Mouse (Mus musculus): ENCODE measurements around the gene Pmel.
"Not testable (repeated sequence)": the region's sequence is repeated elsewhere in the genome, so short reads cannot be mapped to it uniquely, and the experiment has no call there.

Pmel gene

DNA sequence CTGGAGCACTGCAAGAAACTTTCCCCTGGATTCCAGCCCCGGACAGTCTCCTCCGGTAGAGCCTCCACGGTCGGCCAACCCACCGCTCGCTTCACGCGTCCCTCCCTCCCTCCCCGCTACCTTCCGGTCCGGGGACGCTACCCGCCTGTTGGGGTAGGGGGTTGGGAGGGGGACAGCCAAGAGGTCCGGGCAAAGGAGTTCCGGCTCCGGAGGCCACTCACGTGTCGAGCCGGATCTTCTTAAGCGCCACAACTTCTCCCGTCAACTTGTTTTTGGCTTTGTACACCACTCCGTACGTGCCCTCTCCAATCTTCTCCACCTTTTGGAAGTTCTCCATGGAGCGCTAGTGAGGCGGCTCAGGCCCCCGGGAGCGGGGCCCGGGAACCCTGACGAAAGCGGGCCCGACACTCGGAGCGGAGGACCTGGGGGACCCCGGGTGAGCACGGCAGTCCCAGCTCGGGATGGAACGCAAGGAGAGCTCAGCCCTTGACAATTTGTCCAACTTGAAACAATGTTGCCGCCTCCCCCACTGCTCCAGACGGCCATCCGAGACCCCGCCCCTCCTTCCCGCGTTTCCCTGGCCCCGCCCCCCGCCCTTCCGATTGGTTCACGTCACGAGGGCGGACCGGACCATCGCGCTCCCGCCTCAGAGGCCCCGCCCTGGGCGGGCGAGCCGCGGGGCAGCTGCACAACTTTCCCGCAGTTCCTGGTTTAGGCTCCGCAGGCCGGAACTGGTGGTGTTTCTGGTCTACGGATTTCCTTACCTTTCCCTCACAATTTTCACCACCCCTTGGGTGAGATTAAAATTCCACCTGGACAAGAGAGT lies 709 bp downstream of the Pmel start, which contains the start of gene Cdk2:
Gene Cdk2 (minus strand): TSS at position 541 of the 826 bp plus-strand sequence.
- peak; percentile 94 for DNase-seq

DNA sequence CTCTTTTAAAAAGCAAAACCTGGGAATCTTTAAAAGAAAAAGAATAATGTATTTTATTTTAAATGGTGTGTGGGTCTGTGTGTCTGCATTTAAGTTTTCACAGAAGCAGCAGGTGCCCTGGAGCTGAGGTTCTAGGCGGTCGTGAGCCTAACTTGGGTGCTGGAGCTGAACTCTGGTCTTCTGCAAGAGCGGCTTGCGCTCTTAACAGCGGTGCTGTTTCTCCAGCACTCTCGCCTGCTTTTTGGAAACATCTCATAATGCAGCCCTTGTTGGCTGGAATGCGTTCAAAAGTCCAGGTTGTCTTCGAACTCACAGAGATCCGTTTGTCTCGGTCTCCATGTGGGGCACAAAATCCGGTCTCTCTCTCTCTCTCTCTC lies 1.3 kb downstream of the Pmel start:
- no peak for DNase-seq

DNA sequence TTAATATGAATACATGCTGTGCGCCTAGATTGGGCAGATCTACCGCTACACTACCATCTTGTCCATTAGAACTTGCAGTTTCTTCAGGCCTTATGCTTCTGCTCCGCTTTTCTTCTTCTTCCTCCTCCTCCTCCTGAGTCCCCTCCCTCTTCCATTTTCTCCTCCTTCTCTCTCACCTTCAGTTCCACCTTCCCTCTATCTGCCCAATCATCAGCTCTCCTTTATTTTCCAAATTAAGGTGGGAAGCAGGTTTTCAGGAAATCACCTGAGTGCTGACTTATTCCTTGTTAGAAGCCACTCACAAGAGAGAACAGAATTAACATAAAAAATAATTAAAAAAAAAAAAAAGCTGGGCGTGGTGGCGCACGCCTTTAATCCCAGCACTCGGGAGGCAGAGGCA lies 7.3 kb downstream of the Pmel start:
- not testable (repeated sequence) for DNase-seq

DNA sequence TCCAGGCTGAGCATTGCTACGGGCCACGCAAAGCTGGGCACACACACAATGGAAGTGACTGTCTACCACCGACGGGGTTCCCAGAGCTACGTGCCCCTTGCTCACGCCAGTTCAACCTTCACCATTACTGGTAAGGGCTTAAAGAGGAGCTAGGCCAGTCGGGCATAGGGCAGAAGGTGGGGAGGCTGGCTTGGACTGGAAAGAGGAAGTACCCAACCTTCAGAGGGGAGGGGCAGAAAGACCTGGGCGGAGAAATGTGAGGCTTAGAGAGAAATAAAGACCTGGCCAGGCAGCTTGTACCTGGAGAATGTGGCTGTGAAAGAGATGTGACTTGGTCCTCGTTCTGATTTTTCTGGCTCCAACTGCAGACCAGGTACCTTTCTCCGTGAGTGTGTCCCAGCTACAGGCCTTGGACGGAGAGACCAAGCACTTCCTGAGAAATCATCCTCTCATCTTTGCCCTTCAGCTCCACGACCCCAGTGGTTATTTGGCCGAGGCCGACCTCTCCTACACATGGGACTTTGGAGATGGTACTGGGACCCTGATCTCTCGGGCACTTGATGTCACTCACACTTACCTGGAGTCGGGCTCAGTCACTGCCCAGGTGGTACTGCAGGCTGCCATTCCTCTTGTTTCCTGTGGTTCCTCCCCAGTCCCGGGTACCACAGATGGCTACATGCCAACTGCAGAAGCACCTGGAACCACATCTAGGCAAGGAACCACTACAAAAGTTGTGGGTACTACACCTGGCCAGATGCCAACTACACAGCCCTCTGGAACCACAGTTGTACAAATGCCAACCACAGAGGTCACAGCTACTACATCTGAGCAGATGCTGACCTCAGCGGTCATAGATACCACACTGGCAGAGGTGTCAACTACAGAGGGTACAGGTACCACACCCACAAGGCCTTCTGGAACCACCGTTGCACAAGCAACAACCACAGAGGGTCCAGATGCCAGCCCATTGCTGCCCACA lies 11.9 kb downstream of the Pmel start:
- peak; percentile 80 for DNase-seq

DNA sequence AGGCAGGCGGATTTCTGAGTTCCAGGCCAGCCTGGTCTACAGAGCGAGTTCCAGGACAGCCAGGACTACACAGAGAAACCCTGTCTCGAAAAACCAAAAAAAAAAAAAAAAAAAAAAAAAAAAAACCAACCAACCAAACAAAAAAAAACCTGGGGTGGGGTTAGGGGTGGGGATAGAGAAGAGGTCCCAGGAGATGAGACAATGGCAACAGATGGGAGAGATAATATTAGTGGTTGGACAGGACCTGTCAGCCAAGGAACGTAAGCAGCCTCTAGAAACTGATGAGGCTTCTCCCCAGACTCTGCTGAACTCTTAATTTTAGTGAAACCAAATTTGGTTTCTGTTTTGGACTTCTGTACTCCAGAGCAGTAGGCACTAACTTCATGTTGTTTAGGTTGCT lies 21.5 kb downstream of the Pmel start:
- DNase-seq = not testable (repeated sequence)

DNA sequence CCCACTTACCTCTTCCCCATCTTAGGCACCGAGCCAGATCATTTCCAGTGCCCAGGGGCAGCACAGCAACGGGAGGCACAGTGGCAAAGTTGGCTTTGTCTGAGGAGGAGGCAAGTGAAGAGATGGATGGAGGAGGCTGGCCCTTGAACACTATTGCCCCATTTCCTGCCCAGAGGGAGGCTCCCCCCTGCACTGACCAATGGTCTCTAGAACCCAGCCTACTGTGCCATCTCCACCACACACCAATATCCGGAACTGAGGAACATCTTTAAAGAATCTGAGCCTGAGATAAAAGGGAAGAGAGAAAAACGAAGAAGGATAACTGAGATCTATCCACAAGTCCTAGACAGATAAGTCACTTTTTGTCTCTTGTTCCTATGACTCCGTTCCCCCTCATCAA lies 24.1 kb downstream of the Pmel start:
- no peak for DNase-seq

DNA sequence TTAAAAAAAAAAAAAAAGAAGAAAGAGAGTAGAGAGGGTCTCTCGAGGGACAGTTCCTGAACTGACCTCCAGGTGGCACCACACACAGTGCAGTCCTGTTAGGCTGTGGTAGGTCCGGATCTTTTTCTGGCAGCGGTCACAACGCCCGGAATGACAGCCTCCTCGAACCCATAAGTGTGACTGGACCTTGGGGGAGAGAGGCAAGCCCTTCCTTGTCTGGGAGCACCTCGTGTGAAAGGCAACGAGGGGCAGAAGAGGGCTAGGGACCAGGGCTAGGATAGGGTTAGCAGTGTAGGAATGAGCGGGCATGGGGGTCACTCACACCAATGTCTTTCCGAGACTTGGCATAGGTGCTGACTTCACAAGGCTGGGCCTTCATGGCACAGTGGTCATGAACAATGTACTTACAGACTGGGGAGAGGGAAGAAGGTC lies 27.0 kb downstream of the Pmel start:
- DNase-seq = peak; percentile 69

DNA sequence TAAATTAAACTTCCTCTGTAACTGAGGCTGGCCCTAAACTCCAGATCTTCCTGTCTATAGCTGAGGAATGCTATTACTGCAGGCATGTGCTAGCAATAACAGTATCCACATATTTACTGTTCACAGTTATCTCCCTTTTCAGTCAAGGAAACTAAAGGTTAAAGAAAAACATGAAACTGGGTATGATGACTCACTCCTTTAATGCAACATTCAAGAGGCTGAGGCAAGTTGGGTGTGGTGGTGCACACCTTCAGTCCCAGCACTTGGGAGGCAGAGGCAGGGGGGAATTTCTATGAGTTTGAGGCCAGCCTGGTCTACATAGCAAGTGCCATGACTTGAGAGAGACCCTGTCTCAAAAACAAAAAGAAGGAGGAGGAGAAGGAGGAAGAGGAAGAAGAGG lies 28.0 kb downstream of the Pmel start:
- no peak for DNase-seq

DNA sequence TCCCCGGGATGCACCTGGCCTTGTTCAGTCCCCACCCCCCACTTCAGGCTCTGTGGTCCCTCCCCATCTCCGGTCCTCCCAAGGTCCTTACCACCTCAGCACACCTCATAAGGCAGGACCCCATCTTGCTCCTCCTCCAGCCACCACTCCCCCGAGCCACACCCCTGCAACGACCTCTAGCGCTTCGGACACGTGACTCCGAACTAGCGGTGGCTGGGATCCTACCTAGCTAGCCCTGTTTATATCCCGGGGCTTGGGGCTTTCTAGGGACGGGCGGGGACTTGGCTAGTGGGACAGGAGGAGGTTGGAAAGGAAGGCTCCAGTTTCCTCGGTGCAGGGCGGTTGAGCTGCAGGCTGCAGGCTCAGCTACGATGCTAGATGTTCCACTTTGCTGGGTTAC lies 33.4 kb downstream of the Pmel start:
- no peak for DNase-seq

DNA sequence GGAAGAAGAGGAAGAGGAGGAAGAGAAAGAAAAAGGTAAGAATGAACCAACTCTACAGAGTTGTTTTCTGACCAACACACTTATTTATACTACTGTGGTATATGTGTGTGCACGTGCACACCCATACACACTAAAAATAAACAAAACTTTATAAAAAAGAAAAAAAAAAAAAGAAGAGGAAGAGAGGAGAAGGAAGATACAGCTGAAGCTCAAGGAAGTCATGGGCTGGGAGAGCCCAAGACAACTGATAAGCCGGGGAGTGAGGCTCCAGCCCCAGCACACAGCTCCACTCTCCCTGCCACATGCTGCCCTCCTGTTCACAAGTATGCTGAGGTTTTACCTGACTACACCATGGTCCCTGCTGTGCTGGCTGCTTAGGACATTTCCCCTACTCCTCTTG lies 36.3 kb downstream of the Pmel start:
- no peak for DNase-seq

DNA sequence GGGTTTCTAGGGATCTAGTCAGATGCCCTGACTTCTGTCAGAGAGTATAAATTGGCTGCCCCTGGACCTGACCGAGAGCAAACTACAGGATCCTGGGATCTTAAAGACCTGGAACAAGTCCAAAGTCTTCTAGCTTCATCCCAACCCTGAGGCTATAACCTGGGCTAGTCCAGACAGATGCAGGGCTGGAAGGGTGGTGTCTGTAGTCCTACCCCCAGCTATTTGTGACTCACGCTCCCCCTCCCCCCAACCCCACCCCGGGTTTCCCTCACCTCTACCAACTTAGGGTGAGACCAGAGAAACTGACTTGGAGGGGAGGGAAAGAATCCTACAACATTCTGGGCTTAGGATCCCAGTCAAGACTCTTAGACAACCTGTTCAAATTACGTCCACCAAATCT lies 38.6 kb downstream of the Pmel start:
- no peak for DNase-seq

DNA sequence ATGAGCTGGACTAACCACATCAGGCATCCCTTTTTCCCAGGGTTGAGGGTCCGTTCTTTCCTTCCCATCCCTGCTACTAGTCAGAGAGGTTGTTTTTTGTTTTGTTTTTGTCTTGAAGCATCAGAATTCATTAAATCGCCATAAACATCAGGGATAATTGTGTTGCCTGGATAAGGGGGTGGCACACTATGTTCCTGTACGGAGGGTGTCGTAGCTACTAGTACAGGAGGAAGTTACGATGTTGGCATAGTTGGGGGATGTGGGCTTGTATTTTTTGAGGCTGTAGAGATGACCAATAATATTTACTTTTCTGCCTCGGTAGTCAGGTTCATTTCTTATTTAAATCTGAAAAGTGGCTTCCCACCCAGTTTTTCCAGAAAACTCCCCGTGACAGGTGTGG lies 39.2 kb downstream of the Pmel start:
- no peak for DNase-seq

DNA sequence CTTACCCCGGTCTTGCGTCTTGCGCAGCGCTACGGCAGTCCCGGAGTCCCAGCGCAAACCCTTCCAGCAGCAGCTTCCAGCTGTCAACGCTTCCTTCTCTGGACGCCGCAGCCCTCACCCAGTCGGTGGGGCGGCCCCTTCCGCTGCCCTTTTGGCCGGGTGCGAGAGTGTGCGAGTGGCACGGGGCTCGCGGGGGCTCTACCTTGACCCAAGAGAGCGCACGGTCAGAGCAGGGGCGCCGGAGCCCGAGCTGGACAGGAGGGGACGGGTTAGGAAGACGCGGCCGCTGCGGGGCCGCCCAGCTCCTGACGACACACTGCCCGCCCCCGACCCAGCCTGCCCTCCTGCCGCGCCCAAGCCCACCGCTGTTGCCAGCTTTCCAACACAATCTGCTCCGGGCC lies 39.8 kb downstream of the Pmel start:
- DNase-seq = peak; percentile 77

DNA sequence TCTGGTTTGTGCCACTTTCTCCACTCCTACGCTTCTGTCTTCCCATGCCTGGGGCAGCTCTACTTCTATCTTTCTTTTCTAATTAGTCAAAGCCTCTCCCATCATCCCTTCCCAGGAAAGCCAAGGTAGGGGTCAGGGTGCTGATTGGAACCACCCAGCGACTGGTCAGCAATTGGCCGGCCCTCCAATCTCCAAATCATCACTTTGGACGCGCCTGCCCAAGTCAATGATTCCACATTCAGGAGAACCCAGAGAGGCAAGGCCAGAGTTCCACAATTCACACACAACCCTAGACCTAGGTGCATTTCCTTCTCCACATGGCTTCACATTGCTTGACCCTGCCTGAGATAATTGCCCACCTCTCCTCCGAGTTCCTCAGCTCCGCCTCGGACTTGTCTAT lies 40.2 kb downstream of the Pmel start:
- DNase-seq = no peak

DNA sequence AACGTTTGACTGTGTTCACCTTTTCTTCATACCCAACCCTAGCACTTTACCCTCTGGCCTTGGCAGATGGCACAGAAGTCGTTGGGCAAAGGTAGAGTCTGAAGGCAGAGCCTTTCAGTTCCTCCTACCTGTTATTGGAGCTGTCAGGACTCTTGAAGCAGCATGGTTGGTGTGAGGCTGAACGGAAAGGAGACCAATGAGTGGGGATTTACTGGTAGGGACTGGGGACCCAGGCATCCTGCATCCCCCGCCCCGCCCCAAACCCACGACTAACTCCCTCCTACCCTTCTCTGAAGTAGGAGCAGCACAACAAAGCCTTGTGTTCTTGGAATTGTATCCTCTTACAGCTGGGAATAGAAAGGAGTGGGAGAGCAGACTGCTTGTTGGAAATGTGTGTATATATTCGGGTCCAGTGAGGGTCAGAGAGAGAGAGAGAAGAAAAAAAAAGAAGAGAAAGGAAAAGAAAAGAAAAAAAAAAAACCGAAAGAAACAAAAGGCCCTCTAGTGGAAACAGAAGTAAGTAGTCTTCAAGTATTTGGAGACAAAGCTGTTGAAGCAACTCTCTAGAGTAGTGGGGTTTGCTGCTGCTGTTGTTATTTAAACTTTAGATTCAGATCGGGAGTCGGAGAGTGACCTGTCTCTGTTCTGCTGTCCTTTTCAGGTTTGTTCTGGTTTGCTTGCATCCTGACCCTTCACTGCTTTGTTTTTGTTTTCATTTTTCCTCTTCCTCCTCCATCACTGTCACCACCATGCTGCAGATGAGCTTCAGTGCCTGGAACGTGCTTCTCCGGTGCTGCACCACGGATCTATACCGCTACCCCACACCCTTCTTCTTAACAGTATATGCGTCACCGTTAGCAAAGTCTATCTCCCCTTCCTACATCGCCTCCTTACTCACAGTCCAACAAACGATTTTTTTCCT lies 40.9 kb downstream of the Pmel start, which contains the start of gene Dgka:
Gene Dgka (minus strand): TSS at position 176 of the 922 bp plus-strand sequence.
- peak; percentile 81 for DNase-seq

DNA sequence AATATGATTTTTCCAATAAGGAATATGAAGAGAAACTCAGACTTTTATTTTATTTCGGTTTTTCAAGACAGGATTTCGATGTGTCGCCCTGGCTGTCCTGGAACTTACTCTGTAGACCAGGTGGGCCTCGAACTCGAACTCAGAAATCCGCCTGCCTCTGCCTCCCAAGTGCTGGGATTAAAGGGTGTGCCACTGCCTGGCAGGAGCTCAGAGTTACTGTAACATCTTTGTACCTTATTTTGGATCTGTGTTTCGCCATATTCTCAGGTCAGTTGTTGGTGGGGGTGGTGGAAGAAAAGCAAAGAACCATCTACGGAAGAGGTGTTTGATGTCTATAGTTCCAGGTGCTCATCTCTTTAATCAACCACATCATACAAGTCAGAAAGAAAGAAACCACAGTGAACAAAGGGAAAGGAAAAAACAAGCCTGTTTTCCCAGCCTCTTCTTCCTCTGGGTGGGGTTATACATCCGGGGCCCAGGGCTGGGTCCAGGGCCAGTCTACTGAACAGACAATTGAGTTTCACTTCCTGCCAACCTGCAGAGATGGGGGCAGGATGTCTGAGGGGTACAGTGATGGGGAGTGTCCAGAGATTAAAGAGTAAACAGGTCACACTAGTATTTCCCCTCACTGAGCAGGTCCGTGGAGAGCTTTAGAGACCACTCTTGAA lies 42.1 kb downstream of the Pmel start:
- DNase-seq = peak; percentile 87

DNA sequence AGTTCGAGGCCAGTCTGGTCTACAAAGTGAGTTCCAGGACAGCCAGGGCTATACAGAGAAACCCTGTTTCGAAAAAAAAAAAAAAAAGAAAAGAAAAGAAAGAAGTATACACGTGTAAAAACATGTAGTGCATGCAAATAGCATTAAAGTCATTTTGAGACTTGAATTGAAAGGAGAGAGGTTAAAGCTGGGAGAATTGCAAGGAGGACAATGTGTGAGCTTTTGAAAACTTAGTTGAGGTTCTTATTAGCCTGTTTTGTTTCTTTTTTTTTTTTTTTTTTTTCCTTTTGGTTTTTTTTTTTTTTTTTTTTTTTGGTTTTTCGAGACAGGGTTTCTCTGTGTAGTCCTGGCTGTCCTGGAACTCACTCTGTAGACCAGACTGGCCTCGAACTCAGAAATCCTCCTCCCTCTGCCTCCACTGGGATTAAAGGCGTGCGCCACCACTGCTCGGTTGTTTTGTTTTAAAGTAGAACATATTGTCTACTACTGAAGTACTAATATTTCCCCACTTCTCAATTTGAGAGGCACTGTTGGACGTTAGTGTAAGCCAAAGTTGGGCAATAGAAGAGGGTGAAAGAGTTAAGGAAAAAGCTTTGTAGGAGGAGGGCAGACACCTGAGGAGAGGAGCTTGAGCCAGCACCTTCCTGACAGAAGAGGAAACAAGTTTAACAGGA lies 43.1 kb downstream of the Pmel start:
- DNase-seq = no peak

DNA sequence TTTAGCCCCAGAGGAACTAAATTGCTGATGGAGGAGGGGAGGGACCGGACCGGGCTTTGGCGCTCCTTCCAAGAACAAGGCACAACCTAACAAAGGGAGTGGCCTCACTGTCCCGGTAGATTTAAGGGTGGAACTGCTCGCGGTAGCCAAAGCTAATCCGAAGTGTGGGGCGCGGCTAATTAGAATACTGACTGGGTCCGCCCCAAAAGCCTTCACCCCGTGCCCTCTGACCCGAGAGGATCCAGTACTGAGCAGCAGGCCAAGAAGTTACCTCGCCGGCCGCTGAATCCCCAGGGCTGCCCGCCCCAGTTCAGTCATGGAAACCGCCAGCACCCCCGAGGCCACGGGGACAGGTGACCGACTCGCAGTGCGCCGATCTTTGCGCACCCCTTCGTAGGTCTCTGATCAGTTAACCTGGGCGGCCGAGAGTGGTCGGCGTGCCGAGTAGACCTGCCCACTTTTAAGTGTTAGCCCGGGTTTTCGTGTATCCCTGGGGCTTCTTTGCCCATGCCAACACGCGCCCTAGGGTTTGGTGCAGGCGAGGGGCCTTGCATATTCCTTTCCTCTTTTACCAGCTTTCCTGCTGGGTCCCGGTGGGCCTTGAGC lies 43.8 kb downstream of the Pmel start, which contains the start of gene Pym1:
Gene Pym1 (plus strand): TSS at position 244 of the 606 bp plus-strand sequence.
- DNase-seq = peak; percentile 76

DNA sequence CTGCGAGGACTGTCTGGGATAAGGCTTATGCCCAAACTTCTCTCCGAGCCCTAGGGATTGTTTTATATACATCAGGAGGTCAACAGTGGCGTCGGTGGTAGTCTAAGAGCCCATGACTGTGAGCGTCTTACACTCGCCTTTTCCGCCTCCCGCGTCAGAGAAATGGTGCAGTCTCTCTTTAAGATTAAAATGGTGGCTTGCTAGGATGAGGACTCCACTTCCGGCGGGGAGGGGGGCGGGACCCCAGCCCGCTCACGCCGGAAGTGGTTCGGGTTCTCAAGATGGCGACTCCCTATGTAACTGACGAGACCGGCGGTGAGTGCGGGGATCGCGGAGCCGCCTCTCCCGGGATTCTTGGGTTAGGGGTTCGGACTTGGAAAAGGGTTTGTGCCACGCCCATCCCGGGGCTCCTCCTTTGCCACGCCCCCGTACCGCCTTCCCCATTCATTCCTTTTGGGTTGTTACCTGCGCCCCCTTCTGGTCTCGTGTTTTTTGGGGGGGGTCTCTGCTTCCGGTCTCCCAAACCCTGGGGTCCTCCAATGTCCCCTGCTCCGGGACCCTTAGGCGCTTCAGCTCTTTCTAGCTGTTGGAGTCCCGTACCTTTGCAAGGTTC lies 44.4 kb downstream of the Pmel start:
- peak; percentile 85 for DNase-seq

Measured in thymus, postnatal 25 days (tissue).